Mouse (Mus musculus) retina, postnatal 1 day (tissue): ENCODE results near the gene Fpr3.
"Not testable (repeated sequence)": the region's sequence is repeated elsewhere in the genome, so short reads cannot be mapped to it uniquely, and the experiment has no call there.

ENCODE experiments used
- DNase-seq: peaks from one replicate; pipeline ENCODE4 v3.0.0-alpha.2; 2012

Gene Fpr3

DNA sequence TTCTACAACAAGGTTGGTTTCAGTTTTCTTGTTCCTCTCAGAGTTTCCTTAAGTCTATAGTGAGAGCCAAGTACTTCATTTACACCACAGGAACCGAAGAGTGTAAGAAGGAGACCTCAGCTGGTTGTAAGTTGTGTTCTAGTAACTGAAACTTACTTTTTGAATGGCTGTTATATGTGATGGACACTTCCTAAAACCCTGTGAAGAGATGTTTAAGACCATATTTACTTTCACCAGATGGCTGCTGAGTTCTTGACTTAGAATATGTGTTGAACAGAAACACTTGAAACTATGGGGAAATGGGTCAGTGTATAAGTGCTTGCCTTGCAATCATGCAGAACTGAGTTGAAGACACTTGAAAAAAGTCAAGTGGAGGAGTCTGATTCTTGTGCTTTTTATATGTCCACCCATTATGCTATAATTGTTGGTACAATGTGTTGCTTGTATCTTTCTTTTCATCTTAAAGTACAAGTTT is at the start of gene Fpr3, which contains the start of gene Fpr2:
Gene Fpr3, plus strand, starts transcription at position 79 of the 475 bp plus-strand sequence.
Gene Fpr2, plus strand, starts transcription at position 51 of the 475 bp plus-strand sequence.
- no peak for DNase-seq

DNA sequence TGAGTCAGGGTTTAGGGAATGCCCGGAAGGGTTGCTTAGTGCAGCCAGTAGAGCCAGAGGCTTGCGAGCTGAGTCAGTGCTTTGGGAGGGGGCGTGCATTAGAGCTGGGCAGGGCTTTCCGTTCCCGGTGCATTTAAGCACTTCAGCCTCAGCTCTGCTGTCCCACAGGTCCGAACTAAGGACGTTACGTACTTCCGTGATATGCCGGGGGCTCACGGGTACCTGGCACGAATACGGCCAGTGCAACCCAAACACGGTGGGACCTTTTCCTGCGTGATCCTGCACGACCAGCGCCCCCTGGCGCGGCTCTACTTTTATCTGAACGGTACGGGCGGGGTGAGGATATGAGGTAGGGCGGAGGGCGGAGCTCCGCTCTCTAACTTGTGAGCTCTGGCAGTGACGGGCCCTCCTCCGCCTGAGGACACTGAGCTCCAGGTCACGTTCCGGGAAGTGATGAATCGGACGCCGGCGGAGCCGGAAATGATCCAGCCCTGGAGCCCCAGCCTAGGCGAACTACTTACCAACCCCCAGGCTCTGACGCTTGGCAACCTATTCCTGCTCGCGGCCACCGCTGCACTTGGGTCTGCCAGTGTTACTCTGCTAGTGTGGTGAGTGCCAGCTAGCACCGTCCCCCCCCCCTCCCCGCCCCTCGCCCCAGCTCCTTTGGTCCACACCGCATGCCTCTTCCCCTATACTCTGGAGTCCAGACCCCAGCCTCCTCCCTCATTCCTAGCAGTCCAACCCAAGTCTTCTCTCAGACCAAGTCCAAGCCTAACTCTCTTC is 49.5 kb upstream of the Fpr3 start:
- peak; percentile 96 for DNase-seq

DNA sequence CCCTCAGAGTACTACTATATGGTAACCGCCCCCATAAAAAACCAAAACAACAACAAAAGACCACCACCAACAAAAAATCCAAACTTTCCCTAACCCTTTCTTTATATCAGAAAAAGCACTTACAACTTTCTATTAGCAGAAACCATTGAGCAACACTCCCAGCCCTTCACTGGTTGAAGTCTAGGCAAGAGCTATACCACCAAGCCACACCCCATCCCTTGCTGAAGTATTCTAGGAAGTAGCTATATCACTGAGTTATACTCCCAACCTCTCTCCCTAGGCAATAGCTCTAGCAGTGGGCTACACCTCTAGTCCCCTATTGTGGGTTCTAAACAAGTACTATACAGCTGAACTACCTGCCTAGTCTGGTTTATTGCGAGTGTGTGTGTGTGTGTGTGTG is 48.4 kb upstream of the Fpr3 start:
- DNase-seq, result no peak

DNA sequence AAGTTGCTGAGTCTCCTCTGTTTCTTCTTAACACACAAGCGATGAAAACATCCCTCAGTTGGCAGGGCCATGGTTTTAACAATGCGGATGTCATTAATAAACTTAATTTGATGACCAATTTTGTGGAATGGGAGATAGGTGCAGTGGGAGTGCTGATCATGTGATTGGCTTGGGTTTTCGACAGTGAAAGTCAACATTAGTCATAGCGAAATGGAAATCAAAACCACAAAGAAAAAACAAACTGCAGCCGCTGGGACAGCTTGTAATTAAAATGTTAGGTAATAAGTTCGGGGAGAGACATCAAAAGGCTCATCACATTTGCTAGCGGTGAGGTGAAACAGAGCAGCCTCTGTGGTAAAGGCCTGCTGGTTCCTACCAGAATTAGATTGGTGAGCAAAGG is 46.9 kb upstream of the Fpr3 start:
- DNase-seq, result no peak

DNA sequence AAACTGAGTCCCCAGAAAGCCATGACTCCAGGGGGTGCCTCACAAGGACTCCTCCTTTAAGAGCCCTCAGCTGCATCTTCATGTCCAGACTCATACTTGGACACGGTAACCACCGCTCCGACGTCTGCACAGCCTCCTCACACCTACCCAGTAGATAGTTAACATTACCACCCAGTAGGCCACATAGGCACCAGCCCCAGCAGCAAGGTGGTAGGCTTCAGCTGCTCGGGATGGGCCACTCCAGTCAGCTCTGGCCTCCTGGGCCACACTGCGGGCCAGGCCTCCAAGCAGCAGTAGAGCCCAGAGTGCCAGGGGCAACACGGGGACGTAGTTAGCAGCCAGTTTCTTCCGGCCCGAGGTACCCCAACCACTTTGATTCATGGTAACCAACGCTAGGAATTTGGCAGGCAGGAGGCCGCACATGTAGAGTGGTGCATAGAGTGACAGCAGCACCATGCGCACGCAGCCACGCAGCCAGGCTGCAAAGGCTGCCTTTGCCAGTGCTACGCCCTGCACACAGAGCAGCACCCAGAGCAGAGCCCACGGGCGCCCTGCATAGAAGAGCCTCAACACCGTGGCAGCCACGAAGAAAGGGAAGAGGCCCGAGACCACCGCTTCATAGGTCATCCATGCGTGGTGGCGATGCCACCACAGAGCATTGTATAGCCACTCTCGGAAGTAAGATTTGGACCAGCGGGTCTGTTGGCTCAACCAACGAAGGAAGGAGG is 44.0 kb upstream of the Fpr3 start:
- no peak for DNase-seq

DNA sequence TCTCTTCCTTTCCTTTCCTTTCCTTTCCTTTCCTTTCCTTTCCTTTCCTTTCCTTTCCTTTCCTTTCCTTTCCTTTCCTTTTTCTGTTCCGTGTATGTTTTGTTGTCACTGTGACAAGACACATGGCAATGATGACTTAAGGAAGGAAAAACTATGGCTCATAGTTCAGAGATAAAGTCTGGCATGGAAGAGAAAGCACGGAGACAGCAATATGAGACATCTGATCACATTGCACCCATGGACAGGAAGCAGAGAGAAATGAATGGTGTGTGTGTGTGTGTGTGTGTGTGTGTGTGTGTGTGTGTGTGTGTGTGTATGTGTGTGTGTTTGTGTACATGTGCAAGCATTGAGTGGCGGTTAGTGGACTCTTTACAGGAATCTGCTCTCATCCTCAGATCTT is 43.0 kb upstream of the Fpr3 start:
- DNase-seq, result not testable (repeated sequence)

DNA sequence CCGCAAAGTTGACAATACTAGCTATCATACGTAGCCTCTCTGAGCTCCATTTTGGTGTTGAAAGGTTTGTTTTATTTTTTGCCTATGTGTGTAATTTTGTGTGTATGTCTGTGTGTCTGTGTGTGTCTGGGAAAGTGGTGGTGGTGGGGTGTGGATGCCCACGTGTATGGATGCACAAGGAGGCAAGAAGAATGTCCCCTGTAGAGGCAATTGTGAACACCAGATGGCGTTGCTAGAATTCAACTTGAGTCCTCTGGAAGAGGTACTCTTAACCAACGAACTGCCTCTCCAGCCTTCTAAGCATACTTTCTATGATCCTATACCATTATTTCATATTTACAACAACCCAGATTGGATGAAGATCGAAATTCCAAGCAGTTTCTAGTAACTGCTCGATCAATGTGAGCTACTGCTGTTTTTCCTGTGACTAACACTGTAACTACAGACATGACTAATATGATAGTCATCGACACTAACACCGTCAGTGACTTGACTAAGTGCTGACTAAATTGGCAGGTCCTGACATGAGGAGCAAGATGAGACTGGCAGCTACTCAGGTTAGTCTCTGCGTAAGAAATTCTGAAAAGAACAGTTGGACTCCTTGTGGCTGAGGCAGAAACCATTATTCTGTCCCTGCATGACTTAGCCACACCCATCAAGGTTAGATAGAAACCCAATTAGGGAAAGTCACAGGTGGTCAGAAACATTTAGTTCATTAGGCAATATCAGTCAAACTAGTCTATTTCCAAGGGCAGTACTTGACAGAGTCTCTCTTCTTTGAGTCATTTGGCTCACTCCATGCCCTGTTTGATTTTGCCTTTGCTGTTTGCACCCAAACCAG is 42.2 kb upstream of the Fpr3 start:
- DNase-seq, result peak; percentile 26

DNA sequence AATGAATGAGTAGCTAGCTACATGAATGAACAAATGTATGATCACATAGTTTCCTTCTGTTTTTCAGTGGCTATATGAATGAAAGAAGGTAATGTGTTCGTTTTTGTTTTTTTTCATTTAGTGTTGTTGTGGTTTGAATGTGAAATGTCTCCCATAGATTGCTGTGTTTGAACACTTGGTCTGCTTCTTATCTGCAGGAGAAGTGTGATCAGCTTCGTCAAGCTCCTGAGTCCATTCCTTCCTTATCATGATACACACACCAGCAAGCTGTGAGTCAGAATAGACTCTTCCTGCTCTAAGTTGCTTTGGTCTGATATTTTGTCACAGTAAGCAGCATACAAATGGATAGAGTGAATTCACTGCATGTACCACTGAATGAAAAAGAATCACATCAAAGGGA is 38.7 kb upstream of the Fpr3 start:
- no peak for DNase-seq

DNA sequence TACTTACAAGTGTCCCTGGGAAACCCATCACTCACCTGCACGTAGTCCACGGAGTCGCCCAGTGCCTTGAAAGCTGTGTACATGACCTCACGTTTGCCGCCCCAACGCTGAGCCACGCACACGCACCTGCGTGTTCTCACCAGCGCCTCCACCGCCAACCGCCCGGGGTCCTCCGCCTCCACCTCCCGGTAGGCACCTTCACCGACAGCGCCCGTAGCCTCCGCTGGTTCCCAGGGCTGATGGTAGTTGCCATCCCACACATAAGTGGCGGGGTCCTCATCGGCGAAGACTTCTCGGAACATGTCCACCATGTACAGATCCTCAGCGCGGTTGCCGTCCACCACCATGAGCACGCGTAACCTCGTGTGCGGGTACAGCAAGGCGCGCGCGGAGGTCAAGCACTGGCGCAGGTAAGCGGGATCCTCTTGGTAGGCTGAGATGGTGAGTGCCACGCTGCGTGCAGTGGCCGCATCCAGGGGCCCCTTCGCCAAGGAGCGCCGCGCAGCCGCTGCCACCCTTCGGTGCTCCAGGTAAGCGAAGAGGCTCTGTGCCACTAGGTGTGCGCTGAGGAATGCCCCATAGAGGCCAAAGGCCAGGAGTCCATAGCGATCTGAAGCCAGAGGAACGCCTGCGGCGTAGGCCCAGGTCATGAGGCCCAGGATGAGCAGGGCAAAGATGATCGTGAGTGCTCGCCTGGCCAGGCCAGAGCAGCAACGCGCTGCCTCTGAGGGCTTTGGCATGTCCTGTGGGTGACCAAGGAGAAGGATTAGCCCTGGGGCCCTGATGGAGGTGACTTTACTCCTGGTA is 37.5 kb upstream of the Fpr3 start:
- no peak for DNase-seq

DNA sequence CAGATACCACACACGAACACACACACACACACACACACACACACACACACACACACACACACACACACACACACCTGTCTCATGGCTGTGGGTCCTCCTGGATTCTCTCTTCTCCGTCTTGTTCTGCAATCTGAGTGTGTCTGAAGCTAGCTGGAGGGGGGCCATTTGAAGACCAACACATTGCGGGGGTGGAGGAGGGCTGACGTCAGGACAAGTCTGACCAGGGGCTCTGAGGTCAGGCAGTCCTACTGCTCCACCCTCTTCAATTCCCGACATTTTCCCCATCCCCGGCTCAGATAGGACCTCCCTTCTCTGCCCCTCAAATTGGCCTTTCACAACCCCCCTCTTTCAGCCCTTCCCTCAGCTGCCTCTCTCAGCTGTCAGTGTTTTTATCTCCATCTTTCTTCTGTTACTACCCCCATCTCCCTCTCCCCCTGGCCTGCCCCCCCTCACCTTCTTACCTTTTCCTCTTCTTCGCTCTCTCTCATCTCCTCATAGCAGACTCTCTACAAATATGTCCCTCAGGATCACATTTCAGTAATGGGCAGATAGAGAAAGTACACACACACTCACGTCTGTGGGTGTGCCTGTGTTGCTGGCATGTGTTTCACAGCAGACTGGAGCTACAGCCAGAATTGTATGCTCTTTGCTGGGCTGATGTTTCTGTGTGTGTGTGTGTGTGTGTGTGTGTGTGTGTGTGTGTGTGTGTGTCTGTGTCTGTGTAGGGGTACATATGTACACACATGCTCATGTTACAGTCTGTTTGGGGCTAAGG is 32.4 kb upstream of the Fpr3 start, which contains the start of gene Has1:
Gene Has1, minus strand, starts transcription at position 142 of the 775 bp plus-strand sequence.
- DNase-seq, result no peak

DNA sequence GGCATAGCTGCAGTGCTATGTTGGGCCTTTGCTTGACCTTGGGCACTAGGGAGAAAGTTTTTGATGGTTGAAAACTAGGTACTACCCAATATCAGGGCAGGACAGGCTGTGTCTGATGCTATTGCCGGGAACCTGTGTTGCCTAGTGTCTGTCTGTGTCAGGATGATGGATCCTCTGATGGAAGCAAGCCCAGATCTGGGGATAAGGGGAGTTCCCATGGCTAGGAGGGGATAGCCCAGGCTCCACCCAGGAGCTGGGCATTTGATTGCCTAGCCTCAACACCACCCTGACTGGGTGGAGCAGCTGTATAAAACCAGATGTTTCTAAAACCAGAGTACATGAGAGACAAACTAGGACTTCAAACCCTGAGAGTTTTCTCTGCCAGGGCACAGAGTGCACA is 31.0 kb upstream of the Fpr3 start:
- no peak for DNase-seq

DNA sequence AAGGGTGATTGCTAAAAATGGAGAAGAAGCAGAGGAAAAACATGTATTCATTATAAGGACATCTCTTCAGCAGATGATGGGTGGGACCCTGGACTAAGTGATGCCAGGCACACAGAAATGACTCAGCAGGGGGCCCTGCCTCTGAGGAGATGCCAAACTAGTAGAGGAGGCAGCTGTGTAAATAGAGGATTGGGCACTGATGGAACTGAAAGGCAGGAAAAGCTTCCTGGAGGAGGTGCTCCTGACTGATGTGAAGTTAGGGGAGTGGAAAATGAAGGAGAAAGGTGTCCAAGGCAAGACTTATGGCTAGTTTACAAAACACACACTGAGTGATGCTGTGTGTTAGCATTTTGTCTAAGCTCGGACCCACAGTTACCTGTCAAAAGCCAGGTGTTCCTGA is 30.2 kb upstream of the Fpr3 start:
- no peak for DNase-seq

DNA sequence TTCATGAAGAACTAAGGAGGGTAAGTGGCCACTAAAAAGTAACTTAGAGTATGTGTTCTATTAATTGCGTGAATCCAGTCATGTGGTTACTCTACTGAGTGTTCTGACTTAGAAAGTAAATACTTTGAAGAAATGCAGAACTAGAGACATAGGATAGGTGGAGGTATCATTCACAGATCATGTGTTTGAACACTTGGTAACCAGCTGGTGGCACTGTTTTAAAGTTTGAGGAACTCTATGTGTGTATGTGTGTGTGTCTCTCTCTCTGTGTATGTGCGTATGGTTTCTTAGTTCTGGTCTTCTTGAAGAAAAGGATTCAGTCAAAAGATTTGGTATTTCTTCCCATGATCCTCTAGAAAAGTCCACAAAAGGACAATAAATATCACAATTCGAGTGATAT is 27.5 kb upstream of the Fpr3 start:
- no peak for DNase-seq

DNA sequence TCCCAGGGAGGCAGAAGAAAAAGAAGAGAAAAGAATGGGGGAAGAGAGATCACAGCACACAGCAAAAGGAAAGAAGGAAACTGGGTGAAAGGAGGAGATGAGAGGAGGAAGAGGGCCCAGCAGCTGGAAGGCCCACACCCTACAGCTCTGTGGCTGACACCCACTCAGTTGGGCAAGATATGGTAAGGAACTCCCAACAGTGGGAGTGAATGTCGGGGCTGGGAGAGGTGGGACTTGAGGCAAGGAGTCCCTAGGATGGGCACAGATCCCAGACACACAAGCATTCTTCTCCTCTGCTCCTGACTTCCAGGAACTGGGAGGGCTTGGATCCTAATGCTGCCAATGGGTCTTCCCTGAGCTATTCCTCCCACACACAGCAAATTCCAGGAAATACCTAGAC is 25.3 kb upstream of the Fpr3 start:
- DNase-seq, result no peak

DNA sequence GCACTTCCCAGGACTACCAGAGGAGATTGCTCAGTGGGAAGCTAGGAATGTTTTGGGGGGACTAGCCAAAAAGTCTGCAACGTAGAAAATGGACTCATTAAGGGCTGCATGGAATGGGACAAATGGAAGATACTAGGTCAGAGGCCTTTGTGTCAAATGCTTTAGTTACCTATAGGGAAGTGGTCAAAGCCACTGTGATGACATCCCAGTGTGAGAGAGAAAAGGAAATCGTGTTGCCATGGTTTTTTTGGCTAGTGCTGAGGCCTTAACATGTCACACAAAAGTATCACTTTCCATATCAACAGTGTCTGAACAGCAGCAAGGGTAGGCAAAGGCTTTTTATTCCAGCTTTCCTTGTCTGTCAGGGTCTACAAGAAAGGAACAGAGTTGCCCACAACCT is 22.5 kb upstream of the Fpr3 start:
- DNase-seq, result no peak

DNA sequence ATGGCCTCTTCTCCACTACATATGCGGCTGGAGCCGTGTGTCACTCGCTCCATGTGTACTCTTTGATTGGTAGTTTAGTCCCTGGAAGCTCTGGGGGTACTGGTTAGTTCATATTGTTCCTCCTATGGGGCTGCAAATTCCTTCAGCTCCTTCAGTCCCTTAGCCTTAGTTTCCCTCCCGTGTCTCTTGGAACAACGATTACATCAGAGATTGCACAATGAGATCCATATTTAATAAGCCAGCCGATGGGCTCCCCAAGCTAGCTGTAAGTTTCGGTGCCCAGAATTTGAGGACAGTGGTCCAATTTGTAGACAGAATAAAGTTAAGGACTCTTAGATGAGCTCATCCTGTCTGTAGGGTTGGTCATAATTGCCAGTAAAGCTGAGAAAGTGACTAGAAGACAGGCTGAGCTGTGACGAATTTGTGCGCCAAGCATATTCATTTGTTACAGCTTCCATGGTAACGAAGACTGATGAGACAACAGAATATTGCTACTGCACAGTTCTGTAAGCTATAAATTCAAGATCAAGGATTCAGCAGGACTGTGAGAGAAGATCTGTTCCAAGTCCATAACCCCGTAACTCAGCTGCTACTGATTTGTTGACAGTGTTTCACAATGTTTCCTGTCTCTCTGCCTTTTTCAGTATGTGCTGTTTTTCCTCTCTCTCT is 20.7 kb upstream of the Fpr3 start:
- DNase-seq, result no peak

DNA sequence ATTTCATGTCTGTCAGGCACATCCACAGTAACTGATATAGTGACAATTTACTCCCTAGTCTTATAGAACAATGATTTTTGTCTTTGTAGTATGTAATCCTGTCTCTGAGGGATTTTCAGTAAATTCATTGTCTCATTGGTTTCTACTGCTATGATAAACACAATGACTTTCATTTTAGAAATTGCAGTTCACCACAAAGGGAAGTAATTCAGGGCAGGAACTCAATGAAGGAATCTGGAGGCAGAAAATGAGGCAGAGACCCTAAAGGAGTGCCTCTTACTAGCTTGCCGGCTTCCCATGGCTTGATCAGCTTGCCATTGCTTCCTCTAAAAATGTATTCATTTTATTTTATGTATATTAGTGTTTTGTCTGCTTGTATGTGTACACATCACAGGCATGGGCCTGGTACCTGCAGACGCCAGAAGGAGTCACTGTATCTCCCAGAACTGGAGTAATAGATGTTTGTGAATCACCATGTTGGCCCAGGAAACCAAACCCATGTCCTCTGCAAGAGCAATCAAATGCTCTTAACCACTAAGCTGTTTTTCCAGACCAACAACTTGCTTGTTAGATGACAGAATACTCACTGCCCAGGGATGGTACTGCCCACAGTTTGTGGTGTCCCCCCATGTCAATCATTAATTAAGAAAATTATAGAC is 16.6 kb upstream of the Fpr3 start:
- no peak for DNase-seq

DNA sequence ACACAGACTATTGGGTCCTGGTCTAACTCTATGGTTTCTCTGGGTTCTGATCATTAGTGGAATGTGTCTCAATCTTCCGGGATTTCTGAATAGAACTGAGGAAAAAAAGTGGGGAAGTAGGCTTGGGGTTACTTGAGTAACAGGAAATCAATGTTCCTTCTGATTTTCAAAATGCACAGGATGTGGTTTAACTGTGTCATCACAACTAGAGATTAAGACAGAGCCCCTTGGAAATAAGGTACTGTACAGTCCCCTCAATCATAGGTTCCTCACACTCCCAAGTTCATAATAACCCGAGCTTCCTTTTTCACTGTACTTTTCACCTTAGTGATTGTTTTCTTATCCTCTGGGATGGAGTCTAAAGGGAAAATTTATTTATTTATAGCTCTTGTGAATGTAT is 16.0 kb upstream of the Fpr3 start:
- no peak for DNase-seq

DNA sequence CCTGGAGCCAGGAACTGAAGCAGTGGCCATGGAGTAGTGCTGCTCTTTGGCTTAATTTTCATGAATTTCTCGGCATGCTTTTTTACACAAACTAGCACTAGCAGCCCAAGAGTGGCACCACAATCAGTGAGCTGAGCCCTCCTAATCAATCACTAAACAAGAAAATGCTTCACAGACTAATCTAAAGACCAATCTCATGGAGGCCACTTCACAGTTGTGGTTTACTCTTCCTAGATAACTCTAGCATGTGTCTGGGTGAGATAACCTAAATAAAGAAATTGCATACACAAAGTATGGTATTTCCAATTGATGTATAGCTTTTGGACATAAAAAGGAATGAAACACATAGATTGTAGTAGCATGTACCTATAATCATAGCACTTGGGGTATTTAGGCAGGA is 8.3 kb upstream of the Fpr3 start:
- no peak for DNase-seq

DNA sequence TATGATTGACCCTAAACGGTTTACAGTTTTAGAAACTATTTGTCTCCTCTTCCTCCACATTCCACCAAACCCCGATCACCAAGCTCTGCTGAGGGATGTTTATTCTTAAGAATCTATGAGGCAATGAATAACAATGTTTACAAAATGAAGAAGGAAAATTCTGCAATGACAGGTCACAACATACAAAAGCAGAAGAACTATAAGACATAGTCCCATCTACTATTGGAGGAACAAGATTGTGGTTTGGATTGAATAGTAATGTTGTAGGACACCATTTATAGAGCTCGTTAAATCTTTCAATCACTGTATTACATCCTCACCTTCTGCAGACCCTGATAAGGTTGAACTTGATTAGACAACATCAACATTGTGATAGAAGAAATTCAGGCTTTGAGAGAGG is 5.0 kb upstream of the Fpr3 start:
- no peak for DNase-seq

DNA sequence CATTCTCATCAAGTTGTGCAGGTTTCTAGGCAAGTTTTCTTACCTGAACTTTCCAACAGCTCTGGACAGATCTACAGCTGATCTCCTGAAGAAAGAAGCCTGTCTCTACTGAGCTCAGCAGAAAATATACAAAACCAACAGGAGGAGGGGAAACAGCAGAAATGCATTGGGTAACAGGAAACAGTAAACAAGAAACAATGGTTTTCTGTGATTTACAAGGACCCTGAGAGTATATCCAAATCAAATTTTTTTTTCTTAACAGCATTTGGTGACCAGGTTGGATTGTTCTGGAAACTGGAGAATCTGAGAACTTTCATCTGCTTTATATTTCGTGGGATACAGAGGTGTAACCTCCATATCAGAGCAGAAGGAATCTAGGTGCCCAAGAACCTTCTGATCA is 3.8 kb upstream of the Fpr3 start, which contains the start of gene Fpr1:
Gene Fpr1, minus strand, starts transcription at position 101 of the 400 bp plus-strand sequence.
- no peak for DNase-seq
